Mouse (Mus musculus) skeletal muscle tissue, postnatal 0 days (tissue): ENCODE data around the gene Zdhhc22. TPM values are rescaled to one million over a fixed set of nuclear protein-coding genes. Genes with fewer than 3 reads are reported as not detected.

Source experiments
- microRNA-seq, 2 experiments: library from miRNA; unstranded; fragments of <30 nt; microRNA quantifications; one replicate each; pipeline ENCODE4; 2016
- polyA plus RNA-seq: library from polyadenylated mRNA; unstranded; fragments of >200 nt; fragmentation: Nextera tagmentation; extraction: Ambion mirVana; gene quantifications from 2 replicates; pipeline ENCODE4 v1.2.1, GENCODE M21; 2015

Zdhhc22 gene
- not detected in 2 replicates for polyA plus RNA-seq

GRCm38 (mm10) chr12:86989890-86990754 lies at the start of gene Zdhhc22:
TSS of gene Zdhhc22 (minus strand) at chr12:86990430.

GRCm38 (mm10) chr12:87021040-87021439 lies 30.8 kb upstream of the Zdhhc22 start, which contains the start of gene Tmem63c:
TSS of gene Tmem63c (plus strand) at chr12:87021340.

GRCm38 (mm10) chr12:86946862-86947574 lies 43.2 kb downstream of the Zdhhc22 start, which contains the start of gene Cipc:
TSS of gene Cipc (plus strand) at chr12:86947043.

Small RNA genes lying within 50 kb of the gene (microRNA-seq; reads per million reads assigned to microRNA genes)
- 0 reads per million in 2 experiments for gene Gm25847

Other genes with a start within 250 kb of the Zdhhc22 start
- 22.2 and 25.9 TPM in 2 replicates for gene Irf2bpl, start 105.6 kb downstream of the Zdhhc22 start, polyA plus RNA-seq
- 13.4 and 14.8 TPM in 2 replicates for gene Cipc, start 43.4 kb downstream of the Zdhhc22 start, polyA plus RNA-seq
- not detected in 2 replicates for gene Tmem63c, start 30.9 kb upstream of the Zdhhc22 start, polyA plus RNA-seq
- 0.15 TPM in 1 of 2 replicates, not detected in the other for gene Ngb, start 112.1 kb upstream of the Zdhhc22 start, polyA plus RNA-seq
- 41.7 and 92.4 TPM in 2 replicates for gene Gstz1, start 156.7 kb upstream of the Zdhhc22 start, polyA plus RNA-seq
- 7.5 and 7.8 TPM in 2 replicates for gene Pomt2, start 157.5 kb upstream of the Zdhhc22 start, polyA plus RNA-seq
- gene Samd15, start 209.3 kb upstream of the Zdhhc22 start, polyA plus RNA-seq = 0.37 and 0.66 TPM in 2 replicates
- 0.65 and 0.88 TPM in 2 replicates for gene Tmed8, start 210.0 kb upstream of the Zdhhc22 start, polyA plus RNA-seq
- not detected in 2 replicates for gene Noxred1, start 248.3 kb upstream of the Zdhhc22 start, polyA plus RNA-seq